Comparison of ENCODE assay signal across 10 mouse cellular contexts in genomic region chr12:100214156-100214555, GRCm38 (mm10).
"Had no signal": no experiment of that assay in that cellular context is flagged by ENCODE, and none has a peak within 500 bp of the region (broad histone marks: within the 10 kb centered on the region; RNA-seq: fewer than 3 reads in every experiment).

No protein-coding gene starts in this region.

- H3K27me3 ChIP-seq: limb, embryonic 15.5 days; liver, embryonic 12.5 days; midbrain, embryonic 12.5 days; neural tube, embryonic 13.5 days had no signal

- ATAC-seq: liver, embryonic 12.5 days; midbrain, embryonic 16.5 days had no signal

- H3K4me2 ChIP-seq: limb, embryonic 15.5 days; liver, embryonic 12.5 days; midbrain, embryonic 12.5 days; neural tube, embryonic 13.5 days had no signal

- H3K9me3 ChIP-seq: limb, embryonic 15.5 days; liver, embryonic 12.5 days had no signal

- DNase-seq: layer of hippocampus, postnatal 36 days; retina, postnatal 1 day; right cerebral cortex, postnatal 25 days; thymus, postnatal 36 days had no signal

- H3K9ac ChIP-seq: limb, embryonic 15.5 days; liver, embryonic 12.5 days; midbrain, embryonic 12.5 days; neural tube, embryonic 13.5 days had no signal

- H3K4me3 ChIP-seq: limb, embryonic 15.5 days; liver, embryonic 12.5 days; midbrain, embryonic 12.5 days; neural tube, embryonic 13.5 days had no signal

- H3K27ac ChIP-seq: kidney, postnatal 0 days; limb, embryonic 15.5 days; liver, embryonic 12.5 days; midbrain, embryonic 12.5 days; neural tube, embryonic 13.5 days had no signal
